Mouse (Mus musculus): Measurements from ENCODE around the gene Fn3k. TPM values are rescaled to one million over a fixed set of nuclear protein-coding genes. Genes with fewer than 3 reads are reported as not detected.

The Fn3k gene
- 0.16 and 0.18 TPM in 2 replicates for total RNA-seq (2012; rRNA removed)

DNA sequence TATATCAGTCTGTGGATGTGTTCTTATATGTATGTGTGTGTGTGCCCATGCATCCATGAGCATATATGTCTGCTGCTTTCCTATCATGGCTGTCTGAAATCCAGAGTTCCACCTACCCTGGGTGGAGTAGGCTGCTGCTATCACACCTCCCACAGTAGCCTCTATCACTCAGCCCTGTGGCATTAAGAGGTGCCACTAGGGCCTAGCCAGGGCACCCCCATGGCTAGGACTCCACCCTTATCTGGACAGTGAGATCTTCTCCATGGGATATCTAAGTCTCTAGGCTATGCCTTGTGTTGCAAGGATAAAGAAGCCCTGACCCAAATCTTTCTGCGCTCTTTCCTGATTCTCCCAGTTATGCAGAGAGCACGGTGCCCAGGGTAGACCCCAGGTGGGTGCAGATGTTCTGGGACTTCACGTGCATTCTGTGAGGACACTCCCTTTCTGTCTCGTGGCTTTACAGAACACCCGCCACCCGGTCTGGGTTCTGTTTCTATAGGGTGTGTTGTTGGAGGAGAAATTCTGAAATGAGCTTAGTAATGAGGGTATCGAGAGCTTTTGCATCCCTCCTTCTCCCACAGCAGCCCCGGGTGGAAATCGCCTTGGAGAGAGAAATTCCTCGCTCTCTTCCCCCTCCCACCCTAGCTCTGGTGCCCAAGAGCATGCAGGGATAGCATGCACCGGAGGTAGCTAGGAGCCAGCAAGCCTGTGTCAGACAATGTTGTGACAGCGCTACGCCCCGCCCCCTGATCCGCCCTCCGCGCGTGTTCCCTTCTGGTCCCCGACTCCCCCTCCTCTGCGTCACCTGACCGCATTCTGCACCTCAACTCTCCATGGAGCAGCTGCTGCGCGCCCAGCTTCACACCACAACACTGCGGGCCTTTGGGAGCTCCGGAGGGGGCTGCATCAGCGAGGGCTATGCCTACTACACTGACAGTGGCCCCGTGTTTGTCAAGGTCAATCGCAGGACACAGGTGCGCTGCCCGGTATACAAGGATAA, at the start of gene Fn3k:
Gene Fn3k (plus strand): TSS at position 758 of the 1,000 bp plus-strand sequence.
- Histone ChIP-seq H3K27ac (ENCODE audit: insufficient read depth, low read depth, low read length, poor library complexity, severe bottlenecking) (no peak within 1 kb of the TSS), H3K36me3 (ENCODE audit: control insufficient read depth, insufficient read depth, low read length, poor library complexity, severe bottlenecking) (peaks cover 2% of the 10 kb centered on the region; the same call in 1 of the 2 replicates), H3K9ac (ENCODE audit: insufficient read depth, low read depth, low read length, poor library complexity, severe bottlenecking) (no peak within 1 kb of the TSS), H3K4me1 (ENCODE audit: control insufficient read depth in 2 of 2, insufficient read depth in 2 of 2, low read length in 2 of 2, poor library complexity in 1 of 2) (no peaks in the 10 kb centered on the region), H3K4me3 (ENCODE audit: insufficient read depth in 1 of 2, low read depth in 1 of 2, low read length in 2 of 2, poor library complexity in 1 of 2, severe bottlenecking in 1 of 2) (peak within 1 kb of the TSS; percentile 55 to 56; a peak in 3 of 4 replicates), H3K9me3 (ENCODE audit: control insufficient read depth, insufficient read depth, low read depth, low read length) (no peaks in the 10 kb centered on the region)
- in situ Hi-C loops (cut with MboI; ENCODE audit: low sequenced_read_pairs in 2 of 2, unreplicated experiment in 2 of 2), result no loop called here
- no peak for TF ChIP-seq CHD2 (IDR thresholded peaks at IDR 0.05; ENCODE audit: low read depth, low read length)
- peak; percentile 41 for DNase-seq (ENCODE audit: low read depth, low spot score)

DNA sequence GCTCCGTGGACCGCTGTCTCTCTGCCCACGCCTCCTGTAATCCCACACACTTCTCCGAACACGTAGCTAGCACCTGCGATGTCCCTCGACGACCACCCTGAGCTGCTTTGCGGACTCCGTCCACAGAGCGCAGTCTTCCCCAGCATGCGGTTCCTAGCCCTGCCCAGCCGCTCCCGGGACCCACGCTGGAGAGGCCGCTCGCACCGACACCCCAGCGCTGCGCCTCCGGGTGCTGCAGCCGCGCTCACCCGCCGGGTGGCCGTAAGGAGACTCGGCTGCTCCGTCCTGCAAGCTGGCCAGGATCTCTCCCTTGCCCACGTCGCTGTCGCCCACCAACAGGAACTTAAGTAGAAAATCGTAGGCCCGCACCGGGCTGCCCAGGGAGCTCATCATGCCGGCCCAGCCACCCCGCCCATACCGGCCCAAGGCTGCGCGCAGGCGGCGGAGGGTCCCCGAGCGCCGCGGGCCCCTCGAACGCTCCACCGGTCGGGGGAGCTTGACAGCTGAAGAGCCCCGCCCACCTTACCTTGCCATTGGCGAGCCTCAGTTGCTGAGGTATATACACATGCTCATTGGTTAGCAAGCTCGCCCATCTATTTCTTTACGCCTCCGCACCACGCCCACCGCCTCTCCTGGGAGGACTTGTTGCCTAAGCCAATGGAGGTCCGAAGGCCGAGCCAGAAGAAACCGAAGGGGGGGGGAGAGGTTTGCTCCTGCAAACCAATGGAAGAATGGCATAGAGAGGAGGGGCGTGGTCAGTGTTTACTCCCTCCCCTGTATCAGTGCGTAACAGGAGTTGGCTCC, 46.8 kb upstream of the Fn3k start, which contains the start of gene Rab40b:
Gene Rab40b (minus strand): TSS at position 502 of the 804 bp plus-strand sequence.
- Histone ChIP-seq H3K4me3 (ENCODE audit: insufficient read depth in 1 of 2, low read depth in 1 of 2, low read length in 2 of 2, poor library complexity in 1 of 2, severe bottlenecking in 1 of 2) (peak within 1 kb of the TSS; percentile 59 to 91), H3K27ac (ENCODE audit: insufficient read depth, low read depth, low read length, poor library complexity, severe bottlenecking) (no peak within 1 kb of the TSS), H3K9me3 (ENCODE audit: control insufficient read depth, insufficient read depth, low read depth, low read length) (no peaks in the 10 kb centered on the region), H3K9ac (ENCODE audit: insufficient read depth, low read depth, low read length, poor library complexity, severe bottlenecking) (peak within 1 kb of the TSS; percentile 37; the same call in 1 of the 2 replicates), H3K36me3 (ENCODE audit: control insufficient read depth, insufficient read depth, low read length, poor library complexity, severe bottlenecking) (no peaks in the 10 kb centered on the region), H3K4me1 (ENCODE audit: control insufficient read depth in 2 of 2, insufficient read depth in 2 of 2, low read length in 2 of 2, poor library complexity in 1 of 2) (peaks cover 0 to 3% of the 10 kb centered on the region in 2 experiments; a peak in 1 of 4 replicates)
- in situ Hi-C loops (cut with MboI; ENCODE audit: low sequenced_read_pairs in 2 of 2, unreplicated experiment in 2 of 2), result no loop called here
- TF ChIP-seq ZC3H11A (IDR thresholded peaks at IDR 0.05; ENCODE audit: borderline replicate concordance, low read depth, low read length) (no peak), CHD2 (IDR thresholded peaks at IDR 0.05; ENCODE audit: low read depth, low read length) (peak; percentile 57; the same call in 1 of the 2 replicates)
- peak; percentile 96 for DNase-seq (ENCODE audit: low read depth, low spot score)

DNA sequence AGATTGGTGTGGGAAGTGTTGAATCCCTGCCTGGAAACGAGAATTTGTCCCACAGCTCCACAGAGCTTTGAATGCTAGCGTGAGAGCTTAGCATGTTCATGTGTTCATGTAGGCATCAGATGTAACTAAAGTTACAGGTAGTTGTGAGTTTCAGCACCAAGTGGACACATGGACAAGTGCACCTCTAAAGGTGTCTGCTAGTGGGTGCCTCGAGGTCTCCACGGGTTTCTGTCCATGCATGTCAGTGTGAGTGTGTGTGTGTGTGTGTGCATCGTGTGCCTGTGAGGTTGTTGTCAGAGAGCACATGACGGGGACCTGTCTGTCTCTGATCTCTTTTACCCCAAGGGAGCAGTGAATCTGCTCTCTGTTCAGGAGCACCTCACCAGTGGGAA, 46.2 kb upstream of the Fn3k start:
- TF ChIP-seq HCFC1 (IDR thresholded peaks at IDR 0.05; ENCODE audit: borderline replicate concordance, insufficient read depth, low read length) (no peak), ZNF384 (IDR thresholded peaks at IDR 0.05; ENCODE audit: low read depth, low read length) (no peak), ZC3H11A (IDR thresholded peaks at IDR 0.05; ENCODE audit: borderline replicate concordance, low read depth, low read length) (no peak), CHD2 (IDR thresholded peaks at IDR 0.05; ENCODE audit: low read depth, low read length) (no peak), MAFK (IDR thresholded peaks at IDR 0.05; ENCODE audit: insufficient read depth, low read depth, low read length) (no peak)
- no peak overlapping the region for H3K27ac ChIP-seq (ENCODE audit: insufficient read depth, low read depth, low read length, poor library complexity, severe bottlenecking)
- H3K9ac ChIP-seq (ENCODE audit: insufficient read depth, low read depth, low read length, poor library complexity, severe bottlenecking), result no peak overlapping the region
- H3K4me1 ChIP-seq (ENCODE audit: control insufficient read depth in 2 of 2, insufficient read depth in 2 of 2, low read length in 2 of 2, poor library complexity in 1 of 2), result peaks cover 0 to 3% of the 10 kb centered on the region in 2 experiments; a peak in 1 of 4 replicates
- in situ Hi-C loops (cut with MboI; ENCODE audit: low sequenced_read_pairs in 2 of 2, unreplicated experiment in 2 of 2), result no loop called here
- no peaks in the 10 kb centered on the region for H3K9me3 ChIP-seq (ENCODE audit: control insufficient read depth, insufficient read depth, low read depth, low read length)
- no peak for DNase-seq (ENCODE audit: low read depth, low spot score)
- H3K4me3 ChIP-seq (ENCODE audit: insufficient read depth in 1 of 2, low read depth in 1 of 2, low read length in 2 of 2, poor library complexity in 1 of 2, severe bottlenecking in 1 of 2), result peak overlapping the region in 1 of 2 experiments; percentile 31; a peak in 1 of 4 replicates
- no peaks in the 10 kb centered on the region for H3K36me3 ChIP-seq (ENCODE audit: control insufficient read depth, insufficient read depth, low read length, poor library complexity, severe bottlenecking)

DNA sequence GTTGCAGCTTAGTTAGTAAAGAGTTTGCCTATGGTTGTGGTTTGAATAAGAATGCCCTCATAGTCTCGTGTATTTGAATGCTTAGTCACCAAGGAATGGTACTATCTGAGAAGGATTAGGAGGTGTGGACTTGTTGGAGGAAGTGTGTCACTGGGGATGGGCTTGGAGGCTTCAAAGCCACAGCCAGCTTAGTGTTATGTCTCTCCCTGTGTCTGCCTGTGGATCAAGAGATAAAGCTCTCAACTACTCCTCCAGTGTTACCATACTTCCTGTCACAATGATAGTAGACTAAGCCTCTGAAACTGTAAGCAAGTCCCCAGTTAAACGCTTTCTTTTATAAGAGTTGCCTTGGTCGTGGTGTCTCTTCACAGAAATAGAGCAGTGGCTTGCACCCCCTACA, 43.9 kb upstream of the Fn3k start:
- H3K9ac ChIP-seq (ENCODE audit: insufficient read depth, low read depth, low read length, poor library complexity, severe bottlenecking), result no peak overlapping the region
- no peak overlapping the region for H3K27ac ChIP-seq (ENCODE audit: insufficient read depth, low read depth, low read length, poor library complexity, severe bottlenecking)
- TF ChIP-seq ZNF384 (IDR thresholded peaks at IDR 0.05; ENCODE audit: low read depth, low read length), result no peak
- no peak for TF ChIP-seq CHD2 (IDR thresholded peaks at IDR 0.05; ENCODE audit: low read depth, low read length)
- no peak for TF ChIP-seq HCFC1 (IDR thresholded peaks at IDR 0.05; ENCODE audit: borderline replicate concordance, insufficient read depth, low read length)
- TF ChIP-seq MAFK (IDR thresholded peaks at IDR 0.05; ENCODE audit: insufficient read depth, low read depth, low read length), result no peak
- TF ChIP-seq ZC3H11A (IDR thresholded peaks at IDR 0.05; ENCODE audit: borderline replicate concordance, low read depth, low read length), result no peak
- peaks cover 0 to 3% of the 10 kb centered on the region in 2 experiments; a peak in 1 of 4 replicates for H3K4me1 ChIP-seq (ENCODE audit: control insufficient read depth in 2 of 2, insufficient read depth in 2 of 2, low read length in 2 of 2, poor library complexity in 1 of 2)
- no peaks in the 10 kb centered on the region for H3K9me3 ChIP-seq (ENCODE audit: control insufficient read depth, insufficient read depth, low read depth, low read length)
- no peak overlapping the region for H3K4me3 ChIP-seq (ENCODE audit: insufficient read depth in 1 of 2, low read depth in 1 of 2, low read length in 2 of 2, poor library complexity in 1 of 2, severe bottlenecking in 1 of 2)
- in situ Hi-C loops (cut with MboI; ENCODE audit: low sequenced_read_pairs in 2 of 2, unreplicated experiment in 2 of 2), result no loop called here
- DNase-seq (ENCODE audit: low read depth, low spot score), result no peak
- H3K36me3 ChIP-seq (ENCODE audit: control insufficient read depth, insufficient read depth, low read length, poor library complexity, severe bottlenecking), result no peaks in the 10 kb centered on the region
